Mouse (Mus musculus) erythroblast, embryonic 14.5 days (primary cell): ENCODE measurements around the gene Aebp1.

ENCODE experiments used
- GATA1 ChIP-seq: IDR thresholded peaks from 2 replicates; pipeline ENCODE4 v1.6.1; 2012; ENCODE audit warnings: low read length, inconsistent platforms, mixed read lengths
- TAL1 ChIP-seq: IDR thresholded peaks from 3 replicates; pipeline ENCODE4 v1.6.1; 2012; ENCODE audit warnings: low read length, inconsistent platforms, mixed read lengths

DNA sequence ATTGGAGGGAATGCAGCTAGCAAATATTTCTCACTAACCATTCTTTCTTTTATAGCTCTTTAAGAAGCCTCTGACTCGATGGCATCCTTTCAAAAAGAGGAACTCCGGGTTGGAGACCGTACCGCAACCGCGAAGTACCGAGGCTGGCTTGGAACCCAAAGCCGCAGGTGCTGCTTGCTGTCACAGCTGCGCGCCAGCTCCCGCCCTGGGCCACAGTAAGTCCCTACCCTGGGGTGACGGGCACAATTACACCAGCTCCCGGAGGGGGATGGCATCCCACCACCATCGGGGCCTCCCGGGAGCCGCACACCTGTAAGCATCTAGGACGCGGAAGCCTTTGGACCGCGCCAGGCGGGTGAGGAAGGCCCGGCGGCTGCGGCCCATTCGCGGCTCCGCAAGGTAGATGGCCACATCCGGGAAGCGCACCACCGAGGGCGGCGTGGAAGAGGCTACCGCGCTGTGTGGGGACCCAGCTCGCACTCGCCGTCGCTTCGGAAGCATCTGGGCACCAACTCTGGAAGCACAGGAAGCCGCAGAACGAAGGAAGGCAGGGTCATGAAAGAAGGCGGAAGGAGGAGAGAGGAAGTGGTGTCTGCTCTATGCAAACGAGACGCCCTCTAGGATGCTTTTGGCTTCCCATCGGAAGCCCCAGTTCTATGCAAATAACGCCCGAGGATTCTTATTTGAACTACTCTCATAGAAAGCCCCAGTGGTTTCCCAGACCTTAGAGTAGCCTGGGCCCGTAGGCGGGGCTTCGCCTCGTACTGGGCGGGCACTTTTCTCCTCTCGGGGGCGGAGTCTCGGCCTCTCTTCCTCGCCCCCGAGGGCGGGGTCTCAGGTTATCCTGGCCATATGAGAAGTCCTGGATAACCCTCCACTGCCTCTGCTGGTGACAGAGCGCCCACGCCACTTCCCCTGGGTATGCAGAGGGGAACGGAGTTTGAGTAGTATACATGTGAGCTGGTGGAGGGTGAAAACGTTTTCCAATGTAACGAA, 24.2 kb upstream of the Aebp1 start, which contains the start of gene Polm:
- no peak for TF ChIP-seq GATA1
- TF ChIP-seq TAL1, result no peak
